Mouse (Mus musculus) midbrain, embryonic 11.5 days (tissue): ENCODE results near the gene Kcnc1. TPM values are rescaled to one million over a fixed set of nuclear protein-coding genes. Genes with fewer than 3 reads are reported as not detected.

ENCODE experiments used
- ATAC-seq: fragments of 200-750 bp; cut with Nextera tagmentation; 2 replicates; pipeline ENCODE4 v1.8.0; 2017; ENCODE audit warnings: moderate TSS enrichment, moderate library complexity; ENCODE audit not compliant: low FRiP score
- DNase-seq: peaks from one replicate; pipeline ENCODE4 v3.0.0; 2015; ENCODE audit warnings: low spot score; ENCODE audit errors: missing footprints
- H3K27ac ChIP-seq: fragments of 300-500 bp; sonication (generic); 2 replicates; pipeline ENCODE4 v1.5.1; 2014; ENCODE audit warnings: low read depth, low read length
- H3K27me3 ChIP-seq: fragments of 300-500 bp; sonication (generic); 2 replicates; pipeline ENCODE4 v1.6.1; 2014; ENCODE audit warnings: mild to moderate bottlenecking, low read length, moderate library complexity, mixed read lengths; ENCODE audit not compliant: control insufficient read depth, insufficient read depth
- H3K36me3 ChIP-seq: fragments of 300-500 bp; sonication (generic); 2 replicates; pipeline ENCODE4 v1.6.1; 2014; ENCODE audit warnings: mild to moderate bottlenecking, low read length, moderate library complexity, mixed read lengths; ENCODE audit not compliant: control insufficient read depth, insufficient read depth
- H3K4me1 ChIP-seq: fragments of 300-500 bp; sonication (generic); 2 replicates; pipeline ENCODE4 v1.6.1; 2014; ENCODE audit warnings: low read length; ENCODE audit not compliant: control insufficient read depth, insufficient read depth
- H3K4me2 ChIP-seq: fragments of 300-500 bp; sonication (generic); 2 replicates; pipeline ENCODE4 v1.6.1; 2014; ENCODE audit warnings: mild to moderate bottlenecking, moderate library complexity
- H3K4me3 ChIP-seq: fragments of 300-500 bp; sonication (generic); 2 replicates; pipeline ENCODE4 v1.5.1; 2014; ENCODE audit warnings: low read depth, low read length
- H3K9ac ChIP-seq: fragments of 300-500 bp; sonication (generic); 2 replicates; pipeline ENCODE4 v1.6.1; 2014; ENCODE audit warnings: low read length
- H3K9me3 ChIP-seq: fragments of 300-500 bp; sonication (generic); 2 replicates; pipeline ENCODE4 v1.6.1; 2016; ENCODE audit warnings: low read length; ENCODE audit not compliant: control insufficient read depth
- WGBS: fragments of 180-500 bp; shearing (Covaris S2); extraction: QIAGEN DNeasy Blood & Tissue Kit; methylation state at CpG from one replicate; pipeline ENCODE4 v1.1.7; 2014; 5-methylcytosine and 5-hydroxymethylcytosine counted together
- polyA plus RNA-seq: library from polyadenylated mRNA; unstranded; fragments of >200 nt; fragmentation: Nextera tagmentation; extraction: Ambion mirVana; gene quantifications from 2 replicates; pipeline ENCODE4 v1.2.1, GENCODE M21; 2014

Kcnc1 gene
- polyA plus RNA-seq, 1 experiment from 2014 or later: 1.4 TPM

DNA sequence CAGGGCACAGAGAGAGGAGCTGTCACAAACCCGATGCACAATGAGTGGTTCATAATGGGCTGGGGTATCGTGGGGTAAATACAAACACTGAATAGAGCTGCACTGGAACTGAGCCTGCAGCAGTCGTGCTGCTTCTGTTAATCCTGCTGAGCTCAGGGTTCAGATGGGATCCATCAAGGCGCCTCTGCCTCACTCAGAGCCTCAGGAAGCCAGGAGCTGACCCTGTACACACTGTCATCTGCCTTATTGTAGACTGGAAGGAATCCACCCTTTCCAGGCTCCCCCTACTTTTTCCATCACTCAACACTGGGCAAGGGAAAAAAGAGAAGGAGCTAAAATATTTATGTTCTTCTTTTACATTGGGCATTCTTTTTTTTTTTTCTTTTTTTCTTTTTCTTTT is 91.1 kb downstream of the Kcnc1 start:
- peak; percentile 26 for DNase-seq
- ATAC-seq: no peak
- Histone ChIP-seq H3K4me3 (no peak overlapping the region), H3K4me1 (no peaks in the 10 kb centered on the region), H3K9ac (no peak overlapping the region), H3K4me2 (no peak overlapping the region), H3K27me3 (no peaks in the 10 kb centered on the region), H3K9me3 (no peaks in the 10 kb centered on the region), H3K36me3 (no peaks in the 10 kb centered on the region), H3K27ac (no peak overlapping the region)
- WGBS: 46% methylated on average over 4 of the region's 4 CpGs

Other genes with a start within 250 kb of the Kcnc1 start
- 0.46 and 0.49 TPM in 2 replicates for gene Abcc8, start 216.5 kb upstream of the Kcnc1 start, polyA plus RNA-seq
- gene Ush1c, start 158.0 kb upstream of the Kcnc1 start, polyA plus RNA-seq: 2.6 and 2.8 TPM in 2 replicates
- not detected in 2 replicates for gene Otog, start 155.5 kb upstream of the Kcnc1 start, polyA plus RNA-seq
- gene Myod1, start 20.0 kb upstream of the Kcnc1 start, polyA plus RNA-seq: 0.11 TPM in 1 of 2 replicates, not detected in the other
- 14.3 and 15.7 TPM in 2 replicates for gene Sergef, start 243.3 kb downstream of the Kcnc1 start, polyA plus RNA-seq